Mouse (Mus musculus): ENCODE data around the gene Mrps11. TPM values are rescaled to one million over a fixed set of nuclear protein-coding genes. Genes with fewer than 3 reads are reported as not detected.

Gene Mrps11
- total and polyA plus RNA-seq, 3 experiments: 38.0 to 40.6 (median 40.5) TPM

- DNase-seq: peak; percentile 41 to 44
- 68% methylated on average over 15 of the region's 15 CpGs for WGBS
- intact Hi-C loops (cut with DNase I): loop anchor here (1.0 to 5.0 kb wide), 3 partner anchors 56 to 291 kb away; partner anchors contain the start of gene Det1
Measured at GRCm38 (mm10) chr7:78791359-78792222, 8.7 kb downstream of the Mrps11 start.

GRCm38 (mm10) chr7:78793895-78794570 is 11.1 kb downstream of the Mrps11 start:
- Histone ChIP-seq H3K4me1 (ENCODE audit: control insufficient read depth, insufficient read depth, low read length) (peaks cover 7% of the 10 kb centered on the region), H3K9ac (ENCODE audit: low read depth, low read length) (no peak overlapping the region), H3K36me3 (ENCODE audit: control insufficient read depth, insufficient read depth, low read length) (no peaks in the 10 kb centered on the region), H3K27me3 (ENCODE audit: control insufficient read depth, insufficient read depth, low read length) (no peaks in the 10 kb centered on the region), H3K27ac (peak overlapping the region; percentile 67), H3K79me2 (replicated peaks; ENCODE audit: control insufficient read depth, insufficient read depth, low read length) (no peaks in the 10 kb centered on the region), H3K4me3 (no peak overlapping the region)
- no peak for DNase-seq
- TF ChIP-seq POLR2A (IDR thresholded peaks at IDR 0.05; ENCODE audit: insufficient read depth, low read depth, low read length) (no peak), EP300 (IDR thresholded peaks at IDR 0.05; ENCODE audit: insufficient read depth, low read depth, low read length) (no peak), CTCF (IDR thresholded peaks at IDR 0.05) (no peak)
- 63% methylated on average over 13 of the region's 13 CpGs for WGBS
- intact Hi-C loops (cut with DNase I): loop anchor here (5.0 kb wide), 1 partner anchor 288 kb away; no protein-coding TSS in a partner anchor

More at GRCm38 (mm10) chr7:78791359-78792222, 8.7 kb downstream of the Mrps11 start:
- Histone ChIP-seq H3K36me3 (ENCODE audit: control insufficient read depth, insufficient read depth, low read length) (no peaks in the 10 kb centered on the region), H3K27me3 (ENCODE audit: control insufficient read depth, insufficient read depth, low read length) (no peaks in the 10 kb centered on the region), H3K79me2 (replicated peaks; ENCODE audit: control insufficient read depth, insufficient read depth, low read length) (no peaks in the 10 kb centered on the region), H3K27ac (no peak overlapping the region), H3K4me1 (ENCODE audit: control insufficient read depth, insufficient read depth, low read length) (peaks cover 7% of the 10 kb centered on the region), H3K9ac (ENCODE audit: low read depth, low read length) (no peak overlapping the region), H3K4me3 (no peak overlapping the region)
- TF ChIP-seq CTCF (IDR thresholded peaks at IDR 0.05) (peak; percentile 88), POLR2A (IDR thresholded peaks at IDR 0.05; ENCODE audit: insufficient read depth, low read depth, low read length) (no peak), EP300 (IDR thresholded peaks at IDR 0.05; ENCODE audit: insufficient read depth, low read depth, low read length) (0 out of 2 replicates have a peak, but pooled peaks have one; percentile 53)

GRCm38 (mm10) chr7:78794571-78795092 is 11.7 kb downstream of the Mrps11 start:
- Histone ChIP-seq H3K79me2 (replicated peaks; ENCODE audit: control insufficient read depth, insufficient read depth, low read length) (no peaks in the 10 kb centered on the region), H3K27me3 (ENCODE audit: control insufficient read depth, insufficient read depth, low read length) (no peaks in the 10 kb centered on the region), H3K9ac (ENCODE audit: low read depth, low read length) (no peak overlapping the region; the same call in 1 of the 2 replicates), H3K27ac (peak overlapping the region; percentile 67), H3K4me1 (ENCODE audit: control insufficient read depth, insufficient read depth, low read length) (peaks cover 7% of the 10 kb centered on the region), H3K4me3 (no peak overlapping the region), H3K36me3 (ENCODE audit: control insufficient read depth, insufficient read depth, low read length) (no peaks in the 10 kb centered on the region)
- peak in 1 of 2 experiments; percentile 31 for DNase-seq
- TF ChIP-seq CTCF (IDR thresholded peaks at IDR 0.05) (no peak), EP300 (IDR thresholded peaks at IDR 0.05; ENCODE audit: insufficient read depth, low read depth, low read length) (0 out of 2 replicates have a peak, but pooled peaks have one; percentile 35), POLR2A (IDR thresholded peaks at IDR 0.05; ENCODE audit: insufficient read depth, low read depth, low read length) (no peak)
- intact Hi-C loops (cut with DNase I): loop anchor here (5.0 kb wide), 1 partner anchor 288 kb away; no protein-coding TSS in a partner anchor
- 19% methylated on average over 6 of the region's 6 CpGs for WGBS

- Histone ChIP-seq H3K4me3 (no peak overlapping the region), H3K27me3 (ENCODE audit: control insufficient read depth, insufficient read depth, low read length) (no peaks in the 10 kb centered on the region), H3K27ac (no peak overlapping the region), H3K36me3 (ENCODE audit: control insufficient read depth, insufficient read depth, low read length) (no peaks in the 10 kb centered on the region), H3K9ac (ENCODE audit: low read depth, low read length) (no peak overlapping the region), H3K79me2 (replicated peaks; ENCODE audit: control insufficient read depth, insufficient read depth, low read length) (no peaks in the 10 kb centered on the region), H3K4me1 (ENCODE audit: control insufficient read depth, insufficient read depth, low read length) (peaks cover 7% of the 10 kb centered on the region)
- intact Hi-C loops (cut with DNase I): no loop called here
- 88% methylated on average over 3 of the region's 3 CpGs for WGBS
- TF ChIP-seq EP300 (IDR thresholded peaks at IDR 0.05; ENCODE audit: insufficient read depth, low read depth, low read length): no peak
- no peak for TF ChIP-seq POLR2A (IDR thresholded peaks at IDR 0.05; ENCODE audit: insufficient read depth, low read depth, low read length)
- TF ChIP-seq CTCF (IDR thresholded peaks at IDR 0.05): no peak
- no peak for DNase-seq
Measured at GRCm38 (mm10) chr7:78796624-78797023, 13.7 kb downstream of the Mrps11 start.

GRCm38 (mm10) chr7:78797843-78798455 is 15.0 kb downstream of the Mrps11 start:
- Histone ChIP-seq H3K36me3 (ENCODE audit: control insufficient read depth, insufficient read depth, low read length) (no peaks in the 10 kb centered on the region), H3K27ac (no peak overlapping the region), H3K4me3 (no peak overlapping the region), H3K79me2 (replicated peaks; ENCODE audit: control insufficient read depth, insufficient read depth, low read length) (no peaks in the 10 kb centered on the region), H3K9ac (ENCODE audit: low read depth, low read length) (no peak overlapping the region), H3K4me1 (ENCODE audit: control insufficient read depth, insufficient read depth, low read length) (peaks cover 7% of the 10 kb centered on the region), H3K27me3 (ENCODE audit: control insufficient read depth, insufficient read depth, low read length) (no peaks in the 10 kb centered on the region)
- no peak for TF ChIP-seq EP300 (IDR thresholded peaks at IDR 0.05; ENCODE audit: insufficient read depth, low read depth, low read length)
- TF ChIP-seq CTCF (IDR thresholded peaks at IDR 0.05): no peak
- no peak for TF ChIP-seq POLR2A (IDR thresholded peaks at IDR 0.05; ENCODE audit: insufficient read depth, low read depth, low read length)
- 46% methylated on average over 9 of the region's 9 CpGs for WGBS
- DNase-seq: no peak
- intact Hi-C loops (cut with DNase I): no loop called here

Data from heart, adult 2 months (tissue).